Mouse (Mus musculus) lung, postnatal 10 days (tissue): ENCODE data around the gene Bcl7b.
"Not testable (repeated sequence)": the region's sequence is repeated elsewhere in the genome, so short reads cannot be mapped to it uniquely, and the experiment has no call there.

Experiments
- DNase-seq: peaks from one replicate; pipeline ENCODE4 v3.0.0; 2021

Gene Bcl7b

GRCm38 (mm10) chr5:135222066-135222465 is 54.0 kb downstream of the Bcl7b start:
- no peak for DNase-seq

GRCm38 (mm10) chr5:135224169-135224568 is 56.1 kb downstream of the Bcl7b start:
- no peak for DNase-seq

GRCm38 (mm10) chr5:135225879-135226278 is 57.8 kb downstream of the Bcl7b start:
- not testable (repeated sequence) for DNase-seq

GRCm38 (mm10) chr5:135230186-135230585 is 62.1 kb downstream of the Bcl7b start:
- no peak for DNase-seq
